Mouse (Mus musculus): ENCODE results near the gene Stk19. TPM values are rescaled to one million over a fixed set of nuclear protein-coding genes. Genes with fewer than 3 reads are reported as not detected.

Stk19 gene
- 27.3 TPM for polyA plus RNA-seq (2014; fragmentation: Illumina TruSeq; extraction: RNeasy Lipid Tissue Mini Kit (QIAGEN cat#74804); ENCODE audit: insufficient read depth, low read depth, low replicate concordance)

DNA sequence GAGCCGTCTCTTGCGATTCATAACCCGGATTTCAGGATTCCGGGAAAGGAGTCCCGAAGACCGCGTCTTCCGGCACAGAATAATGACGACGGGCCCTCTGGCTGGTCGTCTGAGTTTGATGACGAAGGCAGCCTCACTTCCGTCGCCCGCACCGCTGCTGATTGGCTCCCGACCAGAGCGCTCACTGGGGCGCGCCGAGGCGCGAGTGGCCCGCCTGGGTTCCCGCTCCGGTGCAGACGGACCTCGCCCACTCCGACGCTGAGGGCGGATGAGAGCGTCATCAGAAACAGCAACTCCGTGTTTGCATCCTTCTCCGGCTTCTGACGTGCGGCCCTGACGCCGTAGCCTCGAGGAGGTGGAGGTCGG is at the start of gene Stk19, which contains the start of gene Dxo:
Gene Stk19, minus strand, starts transcription at position 90 of the 366 bp plus-strand sequence.
Gene Dxo, plus strand, starts transcription at position 164 of the 366 bp plus-strand sequence.

DNA sequence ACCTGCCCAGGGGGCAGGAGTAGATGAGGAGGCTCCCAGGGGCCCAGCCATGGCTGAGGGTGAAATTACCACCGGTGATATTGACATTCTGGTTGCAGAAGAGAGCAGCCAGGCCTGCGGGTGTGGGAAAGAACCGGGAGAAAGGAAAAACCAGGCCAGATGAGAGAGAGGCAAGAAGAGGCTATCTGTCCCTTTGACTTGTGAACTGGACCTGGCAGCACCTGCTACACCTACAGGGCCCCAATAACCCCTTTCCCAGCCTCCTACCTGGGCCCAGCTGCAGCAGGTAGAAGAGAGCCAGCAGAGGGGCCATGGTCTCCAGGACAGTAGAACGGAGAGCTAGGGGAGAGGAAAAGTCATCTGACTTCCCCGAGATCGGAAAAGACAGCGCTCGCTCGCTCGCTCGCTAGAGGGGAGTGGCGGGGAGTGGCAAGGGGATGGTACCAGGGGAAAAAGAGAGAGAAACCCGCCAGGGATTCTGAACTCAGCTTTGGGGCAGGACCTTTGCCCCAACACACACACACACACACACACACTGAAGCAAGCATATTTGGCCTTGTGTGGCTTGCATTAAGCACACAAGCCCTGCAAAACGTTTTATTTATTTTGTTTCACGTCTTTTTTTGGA is 45.1 kb upstream of the Stk19 start, which contains the start of gene Gm20547:
Gene Gm20547, minus strand, starts transcription at position 360 of the 628 bp plus-strand sequence.

DNA sequence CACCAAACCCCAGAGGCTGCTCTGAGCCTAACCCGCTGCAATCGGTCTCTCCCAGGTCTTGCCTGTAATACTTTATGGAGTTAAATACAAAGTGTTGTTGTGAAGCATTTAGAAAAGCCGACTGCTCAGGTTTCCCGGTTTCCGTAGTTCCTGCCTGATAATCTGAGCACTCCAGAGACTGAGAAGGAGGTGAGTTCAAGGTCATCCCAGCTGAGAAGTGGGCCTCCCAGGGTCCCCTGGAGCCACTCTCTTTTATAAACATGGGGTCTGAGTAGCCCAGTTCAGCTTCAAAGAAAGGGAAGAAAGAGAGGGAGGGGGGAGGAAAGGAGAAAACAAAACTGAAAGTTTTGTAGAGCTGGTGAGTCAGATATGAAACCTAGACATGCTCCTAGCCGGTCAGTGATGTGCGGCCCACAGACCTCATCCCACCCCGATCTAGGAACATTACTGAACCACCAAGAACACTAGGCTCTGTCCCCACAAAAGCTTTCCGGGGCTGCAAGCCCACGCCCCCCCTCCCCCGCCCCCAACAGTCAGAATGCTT is 42.7 kb upstream of the Stk19 start, which contains the start of gene Zbtb12:
Gene Zbtb12, plus strand, starts transcription at position 148 of the 544 bp plus-strand sequence.

DNA sequence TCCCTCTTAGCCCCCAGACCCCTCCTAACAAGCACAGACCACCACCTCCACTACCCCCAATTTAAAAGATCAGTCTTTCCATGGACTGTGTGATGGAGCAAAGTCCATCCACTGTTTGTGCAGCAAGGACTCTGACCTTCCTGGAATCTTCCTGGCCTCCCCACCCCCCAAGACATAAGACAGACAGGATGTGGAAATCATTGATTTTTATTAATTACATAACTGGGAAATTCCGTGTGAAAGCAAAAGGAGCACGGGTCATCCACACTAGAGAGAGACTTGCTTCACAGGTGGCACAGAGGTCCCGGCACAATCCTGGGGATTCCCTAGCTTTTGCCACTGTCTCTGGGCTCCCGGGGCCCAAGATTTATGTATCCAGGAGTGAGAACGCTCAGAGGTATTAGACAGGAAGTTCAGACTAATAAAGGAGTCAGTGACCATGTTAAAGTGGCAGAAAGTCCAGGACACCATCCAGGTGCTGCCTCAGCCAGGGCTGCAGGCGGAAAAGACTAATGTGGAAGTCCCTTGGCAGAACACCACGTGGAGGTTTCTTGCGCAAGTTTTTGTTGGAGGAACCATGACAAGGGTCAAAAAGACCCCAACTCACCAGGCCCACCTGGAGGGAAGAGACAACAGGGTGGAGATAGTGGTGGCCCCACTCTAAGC is 25.8 kb upstream of the Stk19 start, which contains the start of gene Cfb:
Gene Cfb, minus strand, starts transcription at position 103 of the 666 bp plus-strand sequence.

DNA sequence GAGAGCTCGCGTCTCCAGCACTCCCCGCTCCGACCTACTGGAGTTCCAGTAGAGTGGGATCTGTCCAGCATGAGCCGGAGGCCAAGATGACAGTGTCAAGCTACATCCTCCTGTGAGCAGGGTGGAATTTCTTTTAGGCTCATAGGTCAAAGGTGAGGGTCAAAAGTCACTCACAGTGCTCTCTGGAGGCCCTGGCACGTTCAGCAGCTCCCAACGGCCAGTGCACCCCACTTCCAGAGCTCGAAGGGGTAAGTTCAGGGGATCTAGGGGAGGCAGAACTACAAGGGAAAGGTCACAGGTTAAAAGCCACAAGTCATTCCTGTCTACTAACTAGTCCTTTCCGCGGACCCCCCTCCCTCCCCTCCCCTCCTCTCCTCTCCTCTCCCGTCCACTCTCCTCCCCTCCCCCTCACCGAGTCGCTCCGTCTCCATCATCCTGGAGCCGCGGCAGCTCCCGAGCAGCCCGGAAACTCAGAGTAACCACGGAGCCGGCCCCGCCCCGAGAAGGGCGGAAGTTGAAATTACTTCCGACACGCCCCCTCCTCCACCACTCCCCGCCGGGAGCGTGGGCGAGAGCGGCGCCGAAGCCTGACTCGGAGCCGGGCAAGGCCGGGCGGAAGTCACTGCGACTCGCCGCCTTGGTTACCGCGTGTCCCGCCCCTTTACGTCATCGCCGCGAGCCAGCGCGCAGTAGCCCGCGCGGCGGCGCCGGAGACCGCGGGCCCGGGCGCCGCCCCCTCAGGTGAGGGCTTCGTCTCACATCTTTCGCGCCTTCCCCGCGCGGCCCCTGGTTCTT is 13.2 kb upstream of the Stk19 start, which contains the start of the genes Skiv2l and Nelfe:
Gene Skiv2l, minus strand, starts transcription at position 489 of the 795 bp plus-strand sequence.
Gene Nelfe, plus strand, starts transcription at position 670 of the 795 bp plus-strand sequence.

DNA sequence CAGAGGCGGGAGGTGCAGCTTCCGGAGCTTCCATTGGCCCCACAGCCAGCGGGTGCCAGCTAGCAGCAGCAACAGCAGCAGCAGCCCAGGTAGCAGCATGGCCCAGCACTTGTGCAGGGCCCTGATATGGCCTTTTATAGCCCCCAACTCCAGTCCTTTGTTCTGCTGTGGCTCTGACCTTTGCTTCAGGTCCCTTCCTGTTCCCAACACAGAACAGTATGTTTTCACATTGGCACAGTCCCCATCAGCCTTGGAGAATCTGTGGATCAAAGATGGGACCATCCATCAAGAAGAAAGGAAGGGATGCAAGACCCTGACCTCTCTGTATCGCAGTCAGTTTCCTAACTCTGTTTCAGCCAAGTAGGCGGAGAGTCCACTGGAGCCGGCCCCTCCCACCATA is 32.4 kb downstream of the Stk19 start, which contains the start of gene Cyp21a1:
Gene Cyp21a1, minus strand, starts transcription at position 261 of the 400 bp plus-strand sequence.

Other genes starting within 250 kb of the Stk19 start
- gene Gpsm3, start 247.1 kb downstream of the Stk19 start, polyA plus RNA-seq (2014; fragmentation: Illumina TruSeq; extraction: RNeasy Lipid Tissue Mini Kit (QIAGEN cat#74804); ENCODE audit: insufficient read depth, low read depth, low replicate concordance), result 40.6 TPM
- gene Pbx2, start 245.7 kb downstream of the Stk19 start, polyA plus RNA-seq (2014; fragmentation: Illumina TruSeq; extraction: RNeasy Lipid Tissue Mini Kit (QIAGEN cat#74804); ENCODE audit: insufficient read depth, low read depth, low replicate concordance), result 32.4 TPM
- 2,693 TPM for gene Ager, start 239.1 kb downstream of the Stk19 start, polyA plus RNA-seq (2014; fragmentation: Illumina TruSeq; extraction: RNeasy Lipid Tissue Mini Kit (QIAGEN cat#74804); ENCODE audit: insufficient read depth, low read depth, low replicate concordance)
- gene Rnf5, start 233.3 kb downstream of the Stk19 start, polyA plus RNA-seq (2014; fragmentation: Illumina TruSeq; extraction: RNeasy Lipid Tissue Mini Kit (QIAGEN cat#74804); ENCODE audit: insufficient read depth, low read depth, low replicate concordance), result 48.1 TPM
- 36.8 TPM for gene Agpat1, start 232.7 kb downstream of the Stk19 start, polyA plus RNA-seq (2014; fragmentation: Illumina TruSeq; extraction: RNeasy Lipid Tissue Mini Kit (QIAGEN cat#74804); ENCODE audit: insufficient read depth, low read depth, low replicate concordance)
- gene Egfl8, start 221.0 kb downstream of the Stk19 start, polyA plus RNA-seq (2014; fragmentation: Illumina TruSeq; extraction: RNeasy Lipid Tissue Mini Kit (QIAGEN cat#74804); ENCODE audit: insufficient read depth, low read depth, low replicate concordance), result 4.1 TPM
- gene Ppt2, start 208.4 kb downstream of the Stk19 start, polyA plus RNA-seq (2014; fragmentation: Illumina TruSeq; extraction: RNeasy Lipid Tissue Mini Kit (QIAGEN cat#74804); ENCODE audit: insufficient read depth, low read depth, low replicate concordance), result 30.7 TPM
- gene Prrt1, start 207.4 kb downstream of the Stk19 start, polyA plus RNA-seq (2014; fragmentation: Illumina TruSeq; extraction: RNeasy Lipid Tissue Mini Kit (QIAGEN cat#74804); ENCODE audit: insufficient read depth, low read depth, low replicate concordance), result 1.6 TPM
- gene Fkbpl, start 192.2 kb downstream of the Stk19 start, polyA plus RNA-seq (2014; fragmentation: Illumina TruSeq; extraction: RNeasy Lipid Tissue Mini Kit (QIAGEN cat#74804); ENCODE audit: insufficient read depth, low read depth, low replicate concordance), result 6.8 TPM
- gene Atf6b, start 189.8 kb downstream of the Stk19 start, polyA plus RNA-seq (2014; fragmentation: Illumina TruSeq; extraction: RNeasy Lipid Tissue Mini Kit (QIAGEN cat#74804); ENCODE audit: insufficient read depth, low read depth, low replicate concordance), result 31.2 TPM
- gene Tnxb, start 166.4 kb downstream of the Stk19 start, polyA plus RNA-seq (2014; fragmentation: Illumina TruSeq; extraction: RNeasy Lipid Tissue Mini Kit (QIAGEN cat#74804); ENCODE audit: insufficient read depth, low read depth, low replicate concordance), result 7.5 TPM
- 122 TPM for gene C4b, start 93.1 kb downstream of the Stk19 start, polyA plus RNA-seq (2014; fragmentation: Illumina TruSeq; extraction: RNeasy Lipid Tissue Mini Kit (QIAGEN cat#74804); ENCODE audit: insufficient read depth, low read depth, low replicate concordance)
- not detected for gene Cyp21a1, start 32.4 kb downstream of the Stk19 start, polyA plus RNA-seq (2014; fragmentation: Illumina TruSeq; extraction: RNeasy Lipid Tissue Mini Kit (QIAGEN cat#74804); ENCODE audit: insufficient read depth, low read depth, low replicate concordance)
- gene Dxo, start 74 bp upstream of the Stk19 start, polyA plus RNA-seq (2014; fragmentation: Illumina TruSeq; extraction: RNeasy Lipid Tissue Mini Kit (QIAGEN cat#74804); ENCODE audit: insufficient read depth, low read depth, low replicate concordance), result 27.5 TPM
- gene Skiv2l, start 13.3 kb upstream of the Stk19 start, polyA plus RNA-seq (2014; fragmentation: Illumina TruSeq; extraction: RNeasy Lipid Tissue Mini Kit (QIAGEN cat#74804); ENCODE audit: insufficient read depth, low read depth, low replicate concordance), result 19.3 TPM
- gene Nelfe, start 13.4 kb upstream of the Stk19 start, polyA plus RNA-seq (2014; fragmentation: Illumina TruSeq; extraction: RNeasy Lipid Tissue Mini Kit (QIAGEN cat#74804); ENCODE audit: insufficient read depth, low read depth, low replicate concordance), result 30.3 TPM
- gene Cfb, start 25.6 kb upstream of the Stk19 start, polyA plus RNA-seq (2014; fragmentation: Illumina TruSeq; extraction: RNeasy Lipid Tissue Mini Kit (QIAGEN cat#74804); ENCODE audit: insufficient read depth, low read depth, low replicate concordance), result 38.7 TPM
- gene Zbtb12, start 42.5 kb upstream of the Stk19 start, polyA plus RNA-seq (2014; fragmentation: Illumina TruSeq; extraction: RNeasy Lipid Tissue Mini Kit (QIAGEN cat#74804); ENCODE audit: insufficient read depth, low read depth, low replicate concordance), result 4.5 TPM
- not detected for gene Gm20547, start 45.1 kb upstream of the Stk19 start, polyA plus RNA-seq (2014; fragmentation: Illumina TruSeq; extraction: RNeasy Lipid Tissue Mini Kit (QIAGEN cat#74804); ENCODE audit: insufficient read depth, low read depth, low replicate concordance)
- 24.6 TPM for gene C2, start 61.3 kb upstream of the Stk19 start, polyA plus RNA-seq (2014; fragmentation: Illumina TruSeq; extraction: RNeasy Lipid Tissue Mini Kit (QIAGEN cat#74804); ENCODE audit: insufficient read depth, low read depth, low replicate concordance)
- 39.7 TPM for gene Ehmt2, start 61.5 kb upstream of the Stk19 start, polyA plus RNA-seq (2014; fragmentation: Illumina TruSeq; extraction: RNeasy Lipid Tissue Mini Kit (QIAGEN cat#74804); ENCODE audit: insufficient read depth, low read depth, low replicate concordance)
- gene Slc44a4, start 77.5 kb upstream of the Stk19 start, polyA plus RNA-seq (2014; fragmentation: Illumina TruSeq; extraction: RNeasy Lipid Tissue Mini Kit (QIAGEN cat#74804); ENCODE audit: insufficient read depth, low read depth, low replicate concordance), result 9.2 TPM
- gene Neu1, start 94.3 kb upstream of the Stk19 start, polyA plus RNA-seq (2014; fragmentation: Illumina TruSeq; extraction: RNeasy Lipid Tissue Mini Kit (QIAGEN cat#74804); ENCODE audit: insufficient read depth, low read depth, low replicate concordance), result 22.0 TPM
- gene Hspa1b, start 122.3 kb upstream of the Stk19 start, polyA plus RNA-seq (2014; fragmentation: Illumina TruSeq; extraction: RNeasy Lipid Tissue Mini Kit (QIAGEN cat#74804); ENCODE audit: insufficient read depth, low read depth, low replicate concordance), result 18.0 TPM
- gene Gm20481, start 133.0 kb upstream of the Stk19 start, polyA plus RNA-seq (2014; fragmentation: Illumina TruSeq; extraction: RNeasy Lipid Tissue Mini Kit (QIAGEN cat#74804); ENCODE audit: insufficient read depth, low read depth, low replicate concordance), result not detected
- gene Hspa1a, start 135.2 kb upstream of the Stk19 start, polyA plus RNA-seq (2014; fragmentation: Illumina TruSeq; extraction: RNeasy Lipid Tissue Mini Kit (QIAGEN cat#74804); ENCODE audit: insufficient read depth, low read depth, low replicate concordance), result 15.5 TPM
- 1.2 TPM for gene Hspa1l, start 135.8 kb upstream of the Stk19 start, polyA plus RNA-seq (2014; fragmentation: Illumina TruSeq; extraction: RNeasy Lipid Tissue Mini Kit (QIAGEN cat#74804); ENCODE audit: insufficient read depth, low read depth, low replicate concordance)
- 34.0 TPM for gene Lsm2, start 144.9 kb upstream of the Stk19 start, polyA plus RNA-seq (2014; fragmentation: Illumina TruSeq; extraction: RNeasy Lipid Tissue Mini Kit (QIAGEN cat#74804); ENCODE audit: insufficient read depth, low read depth, low replicate concordance)
- gene Vars, start 164.0 kb upstream of the Stk19 start, polyA plus RNA-seq (2014; fragmentation: Illumina TruSeq; extraction: RNeasy Lipid Tissue Mini Kit (QIAGEN cat#74804); ENCODE audit: insufficient read depth, low read depth, low replicate concordance), result 25.7 TPM
- gene Vwa7, start 179.6 kb upstream of the Stk19 start, polyA plus RNA-seq (2014; fragmentation: Illumina TruSeq; extraction: RNeasy Lipid Tissue Mini Kit (QIAGEN cat#74804); ENCODE audit: insufficient read depth, low read depth, low replicate concordance), result 0.74 TPM
- gene Sapcd1, start 191.1 kb upstream of the Stk19 start, polyA plus RNA-seq (2014; fragmentation: Illumina TruSeq; extraction: RNeasy Lipid Tissue Mini Kit (QIAGEN cat#74804); ENCODE audit: insufficient read depth, low read depth, low replicate concordance), result 1.3 TPM
- 3.1 TPM for gene Msh5, start 209.8 kb upstream of the Stk19 start, polyA plus RNA-seq (2014; fragmentation: Illumina TruSeq; extraction: RNeasy Lipid Tissue Mini Kit (QIAGEN cat#74804); ENCODE audit: insufficient read depth, low read depth, low replicate concordance)
- gene Clic1, start 213.0 kb upstream of the Stk19 start, polyA plus RNA-seq (2014; fragmentation: Illumina TruSeq; extraction: RNeasy Lipid Tissue Mini Kit (QIAGEN cat#74804); ENCODE audit: insufficient read depth, low read depth, low replicate concordance), result 242 TPM
- 99.2 TPM for gene Ddah2, start 222.1 kb upstream of the Stk19 start, polyA plus RNA-seq (2014; fragmentation: Illumina TruSeq; extraction: RNeasy Lipid Tissue Mini Kit (QIAGEN cat#74804); ENCODE audit: insufficient read depth, low read depth, low replicate concordance)
- 2.4 TPM for gene Ly6g6c, start 228.4 kb upstream of the Stk19 start, polyA plus RNA-seq (2014; fragmentation: Illumina TruSeq; extraction: RNeasy Lipid Tissue Mini Kit (QIAGEN cat#74804); ENCODE audit: insufficient read depth, low read depth, low replicate concordance)
- gene Mpig6b, start 229.2 kb upstream of the Stk19 start, polyA plus RNA-seq (2014; fragmentation: Illumina TruSeq; extraction: RNeasy Lipid Tissue Mini Kit (QIAGEN cat#74804); ENCODE audit: insufficient read depth, low read depth, low replicate concordance), result 0.84 TPM
- gene Ly6g6e, start 240.0 kb upstream of the Stk19 start, polyA plus RNA-seq (2014; fragmentation: Illumina TruSeq; extraction: RNeasy Lipid Tissue Mini Kit (QIAGEN cat#74804); ENCODE audit: insufficient read depth, low read depth, low replicate concordance), result 1.4 TPM
- 13.1 TPM for gene Ly6g6d, start 241.1 kb upstream of the Stk19 start, polyA plus RNA-seq (2014; fragmentation: Illumina TruSeq; extraction: RNeasy Lipid Tissue Mini Kit (QIAGEN cat#74804); ENCODE audit: insufficient read depth, low read depth, low replicate concordance)
- gene Ly6g6f, start 248.7 kb upstream of the Stk19 start, polyA plus RNA-seq (2014; fragmentation: Illumina TruSeq; extraction: RNeasy Lipid Tissue Mini Kit (QIAGEN cat#74804); ENCODE audit: insufficient read depth, low read depth, low replicate concordance), result not detected

Data from lung, adult 10 weeks (tissue).